Mouse (Mus musculus) limb, embryonic 15.5 days (tissue): ENCODE measurements around the gene Tectb. TPM values are rescaled to one million over a fixed set of nuclear protein-coding genes. Genes with fewer than 3 reads are reported as not detected.
"Not testable (repeated sequence)": the region's sequence is repeated elsewhere in the genome, so short reads cannot be mapped to it uniquely, and the experiment has no call there.

Source experiments
- ATAC-seq: fragments of 200-750 bp; cut with Nextera tagmentation; 2 replicates; pipeline ENCODE4 v1.8.0; 2017; ENCODE audit warnings: low read depth, moderate TSS enrichment; ENCODE audit not compliant: insufficient number of reproducible peaks, low FRiP score, low TSS enrichment
- H3K27ac ChIP-seq: fragments of 300-500 bp; sonication (generic); 2 replicates; pipeline ENCODE4 v1.5.1; 2015; ENCODE audit warnings: moderate library complexity, mild to moderate bottlenecking, inconsistent platforms
- H3K27me3 ChIP-seq: fragments of 300-500 bp; sonication (generic); 2 replicates; pipeline ENCODE4 v1.6.1; 2015; ENCODE audit warnings: inconsistent platforms
- H3K36me3 ChIP-seq: fragments of 300-500 bp; sonication (generic); 2 replicates; pipeline ENCODE4 v1.6.1; 2015; ENCODE audit warnings: inconsistent platforms
- H3K4me1 ChIP-seq: fragments of 300-500 bp; sonication (generic); 2 replicates; pipeline ENCODE4 v1.6.1; 2015; ENCODE audit warnings: inconsistent platforms
- H3K4me2 ChIP-seq: fragments of 300-500 bp; sonication (generic); 2 replicates; pipeline ENCODE4 v1.6.1; 2015; ENCODE audit warnings: mild to moderate bottlenecking, inconsistent platforms
- H3K4me3 ChIP-seq: fragments of 300-500 bp; sonication (generic); 2 replicates; pipeline ENCODE4 v1.5.1; 2015; ENCODE audit warnings: mild to moderate bottlenecking, inconsistent platforms
- H3K9ac ChIP-seq: fragments of 300-500 bp; sonication (generic); 2 replicates; pipeline ENCODE4 v1.6.1; 2015; ENCODE audit warnings: inconsistent platforms
- H3K9me3 ChIP-seq: fragments of 300-500 bp; sonication (generic); 2 replicates; pipeline ENCODE4 v1.6.1; 2016; ENCODE audit warnings: inconsistent platforms
- WGBS: fragments of 180-500 bp; shearing (Covaris S2); methylation state at CpG from one replicate; pipeline ENCODE4 v1.1.7; 2015; 5-methylcytosine and 5-hydroxymethylcytosine counted together
- polyA plus RNA-seq: library from polyadenylated mRNA; unstranded; fragments of >200 nt; fragmentation: Nextera tagmentation; extraction: Ambion mirVana; gene quantifications from 2 replicates; pipeline ENCODE4 v1.2.1, GENCODE M21; 2015

Gene Tectb
- polyA plus RNA-seq, 1 experiment from 2014 or later = not detected

GRCm38 (mm10) chr19:55147568-55147967, 33.0 kb upstream of the Tectb start:
- no peak for ATAC-seq
- Histone ChIP-seq H3K36me3 (no peaks in the 10 kb centered on the region), H3K4me3 (no peak overlapping the region), H3K27me3 (no peaks in the 10 kb centered on the region), H3K27ac (no peak overlapping the region), H3K9me3 (no peaks in the 10 kb centered on the region), H3K4me2 (no peak overlapping the region), H3K4me1 (0 out of 2 replicates have a peak, but pooled peaks cover 3% of the 10 kb centered on the region), H3K9ac (no peak overlapping the region)
- WGBS = 63% methylated on average over 9 of the region's 9 CpGs

DNA sequence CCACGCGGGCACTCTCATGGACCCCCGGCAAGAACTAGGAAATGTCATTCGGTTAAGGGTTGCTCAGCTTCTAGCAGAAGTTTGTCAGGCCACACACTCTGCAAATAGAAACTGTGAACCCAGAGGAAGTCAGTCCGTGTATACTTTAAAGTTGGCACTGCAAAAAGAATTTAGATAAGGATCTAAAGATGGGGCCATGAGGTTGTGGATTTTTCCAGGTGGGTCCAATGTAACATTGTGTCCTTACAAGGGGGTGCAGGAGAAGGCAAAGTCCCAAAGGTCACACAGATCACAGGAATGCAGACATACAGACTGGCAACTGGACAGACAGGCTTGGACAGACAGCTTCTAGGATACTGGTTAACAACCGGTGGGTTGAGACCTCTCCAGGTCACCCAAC, 32.4 kb upstream of the Tectb start:
- 75% methylated on average over 6 of the region's 6 CpGs for WGBS
- no peak for ATAC-seq

DNA sequence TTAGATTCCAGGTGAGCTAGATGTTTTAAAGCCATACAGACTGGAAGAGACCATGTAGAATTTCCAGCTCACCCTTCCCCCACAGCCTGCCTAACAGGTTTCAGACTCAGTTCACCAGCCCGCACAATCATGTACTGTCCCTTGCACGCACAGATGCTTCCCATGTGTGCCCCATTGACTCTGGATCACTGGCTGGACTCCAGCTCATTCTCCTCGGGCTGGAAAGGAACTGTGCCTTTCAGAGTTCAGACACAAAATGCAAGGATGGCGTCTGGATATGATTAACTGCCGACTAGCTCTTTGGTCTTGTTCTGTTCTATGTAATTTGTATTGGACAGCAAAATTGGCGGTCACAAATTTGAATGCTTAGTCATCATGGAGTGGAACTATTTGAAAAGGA, 30.9 kb upstream of the Tectb start:
- ATAC-seq = no peak

More for the DNA sequence above, 32.4 kb upstream of the Tectb start:
- no peaks in the 10 kb centered on the region for H3K27me3 ChIP-seq
- H3K27ac ChIP-seq = no peak overlapping the region
- H3K36me3 ChIP-seq = no peaks in the 10 kb centered on the region
- H3K9me3 ChIP-seq = no peaks in the 10 kb centered on the region
- no peak overlapping the region for H3K4me3 ChIP-seq
- H3K4me2 ChIP-seq = no peak overlapping the region
- 0 out of 2 replicates have a peak, but pooled peaks cover 3% of the 10 kb centered on the region for H3K4me1 ChIP-seq
- H3K9ac ChIP-seq = no peak overlapping the region

DNA sequence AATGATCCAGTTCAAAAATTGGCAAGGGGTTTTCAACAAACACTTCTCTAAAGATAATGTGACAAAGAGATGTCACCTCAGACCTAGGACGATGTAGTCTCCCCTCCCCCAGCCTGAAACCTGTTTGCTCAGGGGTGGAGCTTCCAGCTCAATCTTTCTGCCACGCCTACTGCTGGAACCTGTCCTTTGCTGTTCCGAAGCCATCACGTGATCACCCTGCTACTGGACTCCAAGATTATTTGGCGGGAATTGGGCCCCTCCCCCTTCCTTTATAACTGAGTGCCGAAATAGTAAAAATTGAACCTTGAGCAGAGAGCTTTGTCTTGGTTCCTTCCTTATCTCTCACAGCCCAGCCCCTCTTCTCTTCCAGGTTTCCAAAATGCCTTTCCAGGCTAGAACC, 28.3 kb upstream of the Tectb start:
- not testable (repeated sequence) for H3K4me2 ChIP-seq, H3K4me1 ChIP-seq, H3K9ac ChIP-seq, H3K36me3 ChIP-seq, H3K4me3 ChIP-seq, ATAC-seq, H3K27ac ChIP-seq, H3K27me3 ChIP-seq, H3K9me3 ChIP-seq
- WGBS = 70% methylated on average over 6 of the region's 6 CpGs

More for the DNA sequence above, 30.9 kb upstream of the Tectb start:
- WGBS = 32% methylated on average over 6 of the region's 6 CpGs
- no peaks in the 10 kb centered on the region for H3K36me3 ChIP-seq
- H3K9ac ChIP-seq = no peak overlapping the region
- H3K4me1 ChIP-seq = no peaks in the 10 kb centered on the region
- H3K4me3 ChIP-seq = no peak overlapping the region
- no peak overlapping the region for H3K4me2 ChIP-seq
- no peaks in the 10 kb centered on the region for H3K27me3 ChIP-seq
- no peak overlapping the region for H3K27ac ChIP-seq
- H3K9me3 ChIP-seq = no peaks in the 10 kb centered on the region

- H3K9ac ChIP-seq = no peak overlapping the region
- H3K36me3 ChIP-seq = no peaks in the 10 kb centered on the region
- 84% methylated on average over 6 of the region's 6 CpGs for WGBS
- no peak overlapping the region for H3K27ac ChIP-seq
- no peaks in the 10 kb centered on the region for H3K9me3 ChIP-seq
- no peaks in the 10 kb centered on the region for H3K4me1 ChIP-seq
- no peak overlapping the region for H3K4me2 ChIP-seq
- no peak for ATAC-seq
- no peak overlapping the region for H3K4me3 ChIP-seq
- H3K27me3 ChIP-seq = no peaks in the 10 kb centered on the region
Observed at GRCm38 (mm10) chr19:55152983-55153382, 27.6 kb upstream of the Tectb start.

DNA sequence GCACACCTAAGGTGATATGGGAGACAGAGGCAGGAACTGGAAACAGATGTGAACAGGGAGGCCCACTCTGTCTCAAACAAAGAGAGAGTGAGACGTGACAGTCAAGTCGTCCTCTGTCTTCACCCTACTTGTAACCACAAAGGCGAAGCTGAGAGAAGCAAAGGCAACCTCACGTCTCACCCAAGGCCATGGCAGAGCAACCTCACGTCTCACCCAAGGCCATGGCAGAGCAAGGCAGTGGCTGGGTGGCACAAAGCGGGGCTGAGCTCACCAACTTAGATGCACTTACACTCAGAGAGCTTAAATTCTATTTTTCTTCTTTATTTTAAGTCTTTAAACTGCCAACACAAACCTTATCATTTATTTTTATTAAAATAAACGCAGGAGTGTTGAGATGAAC, 23.5 kb upstream of the Tectb start:
- Histone ChIP-seq H3K9me3 (no peaks in the 10 kb centered on the region), H3K27ac (no peak overlapping the region), H3K4me1 (no peaks in the 10 kb centered on the region), H3K36me3 (no peaks in the 10 kb centered on the region), H3K27me3 (no peaks in the 10 kb centered on the region), H3K4me2 (no peak overlapping the region), H3K4me3 (no peak overlapping the region), H3K9ac (no peak overlapping the region)
- 82% methylated on average over 7 of the region's 7 CpGs for WGBS
- ATAC-seq = no peak

GRCm38 (mm10) chr19:55158606-55159005, 21.9 kb upstream of the Tectb start:
- H3K9me3 ChIP-seq = no peaks in the 10 kb centered on the region
- no peaks in the 10 kb centered on the region for H3K27me3 ChIP-seq
- no peak overlapping the region for H3K9ac ChIP-seq
- no peak overlapping the region for H3K4me3 ChIP-seq
- H3K36me3 ChIP-seq = no peaks in the 10 kb centered on the region
- H3K4me1 ChIP-seq = no peaks in the 10 kb centered on the region
- no peak for ATAC-seq
- H3K27ac ChIP-seq = no peak overlapping the region
- H3K4me2 ChIP-seq = no peak overlapping the region
- 76% methylated on average over 8 of the region's 8 CpGs for WGBS

DNA sequence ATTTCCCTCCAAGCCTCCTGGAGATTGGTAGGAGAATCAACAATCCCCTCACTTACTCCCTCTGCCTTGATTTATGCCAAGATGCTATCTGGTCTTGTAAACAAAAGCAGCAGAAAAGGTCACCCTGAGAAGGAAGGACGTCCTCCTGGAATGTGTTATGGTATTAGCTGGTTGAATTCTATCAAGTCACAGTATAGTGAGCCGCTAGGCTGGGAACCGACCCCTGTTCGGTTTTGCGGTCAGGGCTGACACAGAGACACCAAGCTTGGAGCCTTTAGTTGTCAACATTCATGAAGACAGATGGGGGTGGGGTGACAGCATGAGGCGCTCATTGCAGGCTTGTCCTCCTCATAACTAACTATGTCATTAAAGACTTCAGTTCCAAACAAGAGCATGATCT, 20.7 kb upstream of the Tectb start:
- WGBS = 70% methylated on average over 6 of the region's 6 CpGs
- H3K4me1 ChIP-seq = no peaks in the 10 kb centered on the region
- no peak overlapping the region for H3K27ac ChIP-seq
- H3K9ac ChIP-seq = no peak overlapping the region
- no peaks in the 10 kb centered on the region for H3K9me3 ChIP-seq
- H3K4me3 ChIP-seq = no peak overlapping the region
- no peak overlapping the region for H3K4me2 ChIP-seq
- H3K36me3 ChIP-seq = no peaks in the 10 kb centered on the region
- no peaks in the 10 kb centered on the region for H3K27me3 ChIP-seq
- ATAC-seq = no peak

- 84% methylated on average over 4 of the region's 4 CpGs for WGBS
- Histone ChIP-seq H3K36me3 (no peaks in the 10 kb centered on the region), H3K9ac (no peak overlapping the region), H3K4me1 (no peaks in the 10 kb centered on the region), H3K27me3 (no peaks in the 10 kb centered on the region), H3K4me2 (no peak overlapping the region), H3K9me3 (no peaks in the 10 kb centered on the region), H3K4me3 (no peak overlapping the region), H3K27ac (no peak overlapping the region)
- no peak for ATAC-seq
Observed at GRCm38 (mm10) chr19:55162271-55162670, 18.3 kb upstream of the Tectb start.

DNA sequence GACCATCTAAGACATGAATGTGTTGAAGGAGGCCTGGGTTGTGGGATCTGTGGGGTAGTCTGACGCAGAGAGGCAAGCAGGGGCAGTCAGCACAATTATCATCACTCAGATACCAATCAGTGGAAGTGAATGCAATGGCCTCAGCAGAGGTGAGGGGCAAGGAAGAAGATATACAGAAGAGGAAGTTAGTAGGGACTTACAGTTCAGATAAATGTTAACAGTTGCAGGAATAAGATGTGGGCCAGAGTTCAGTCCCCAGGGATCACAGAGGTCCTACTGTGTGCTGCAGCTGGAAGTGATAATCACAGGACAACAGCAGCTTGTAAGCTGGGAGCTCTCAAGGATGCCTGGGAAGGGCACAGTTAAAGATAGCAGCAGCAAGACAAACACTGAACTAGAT, 16.4 kb upstream of the Tectb start:
- no peak for ATAC-seq
- no peak overlapping the region for H3K4me3 ChIP-seq
- no peaks in the 10 kb centered on the region for H3K4me1 ChIP-seq
- H3K36me3 ChIP-seq = no peaks in the 10 kb centered on the region
- H3K27me3 ChIP-seq = no peaks in the 10 kb centered on the region
- 85% methylated on average over 1 of the region's 1 CpGs for WGBS
- H3K27ac ChIP-seq = no peak overlapping the region
- H3K4me2 ChIP-seq = no peak overlapping the region
- H3K9ac ChIP-seq = no peak overlapping the region
- no peaks in the 10 kb centered on the region for H3K9me3 ChIP-seq

DNA sequence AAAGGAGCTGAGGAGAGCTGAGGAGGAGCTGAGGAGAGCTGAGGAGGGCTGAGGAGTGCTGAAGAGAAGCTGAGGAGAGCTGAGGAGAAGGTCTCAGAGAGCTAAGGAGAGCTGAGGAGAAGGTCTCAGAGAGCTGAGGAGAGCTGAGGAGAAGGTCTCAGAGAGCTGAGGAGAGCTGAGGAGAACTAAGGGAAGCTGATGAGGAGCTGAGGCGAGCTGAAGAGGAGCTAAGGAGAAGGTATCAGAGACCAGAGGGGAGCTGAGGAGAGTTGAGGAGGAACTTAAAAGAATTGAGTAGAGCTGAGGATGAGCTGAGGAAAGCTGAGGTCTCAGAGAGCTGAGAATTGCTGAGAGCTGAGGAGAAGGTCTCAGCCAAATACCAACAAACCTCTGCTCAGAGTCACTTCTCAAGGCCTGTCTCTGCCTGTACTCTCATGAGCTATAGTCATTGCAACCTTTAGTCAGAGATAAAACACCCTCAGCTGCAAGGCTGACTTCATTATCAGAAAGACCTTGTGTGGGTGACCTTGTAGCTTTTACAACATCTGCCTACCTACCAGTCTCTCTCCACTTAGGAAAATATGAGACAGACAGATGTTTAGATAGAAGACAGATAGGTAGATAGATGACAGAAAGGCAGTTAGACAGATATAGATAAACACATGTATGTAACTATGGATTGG, 15.2 kb upstream of the Tectb start:
- Histone ChIP-seq H3K9ac (no peak overlapping the region), H3K9me3 (no peaks in the 10 kb centered on the region), H3K4me3 (no peak overlapping the region), H3K27me3 (no peaks in the 10 kb centered on the region), H3K36me3 (no peaks in the 10 kb centered on the region), H3K4me2 (no peak overlapping the region), H3K27ac (no peak overlapping the region), H3K4me1 (no peaks in the 10 kb centered on the region)
- 80% methylated on average over 1 of the region's 1 CpGs for WGBS
- no peak for ATAC-seq

DNA sequence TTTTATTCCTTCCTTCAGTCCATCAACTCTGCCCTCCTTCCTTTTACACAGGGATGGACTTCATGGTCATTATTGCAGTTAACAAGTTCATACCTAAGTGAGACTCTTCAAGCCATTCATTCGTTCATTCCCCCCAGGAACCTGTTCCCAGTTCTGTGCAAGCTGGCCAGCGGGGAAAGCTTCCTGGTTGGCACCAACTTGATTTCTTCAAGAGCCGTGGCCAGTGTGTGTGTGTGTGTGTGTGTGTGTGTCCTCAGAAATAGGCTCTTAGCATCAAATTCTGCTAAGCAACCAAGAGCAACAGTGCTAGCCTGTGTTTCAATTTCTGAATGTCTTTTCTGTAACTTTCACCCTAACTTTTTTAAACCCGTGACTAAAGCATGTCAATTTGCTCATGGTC, 14.6 kb upstream of the Tectb start:
- no peaks in the 10 kb centered on the region for H3K9me3 ChIP-seq
- no peak overlapping the region for H3K9ac ChIP-seq
- no peak overlapping the region for H3K4me2 ChIP-seq
- no peak overlapping the region for H3K27ac ChIP-seq
- WGBS = 76% methylated on average over 4 of the region's 4 CpGs
- H3K4me3 ChIP-seq = no peak overlapping the region
- no peaks in the 10 kb centered on the region for H3K36me3 ChIP-seq
- no peaks in the 10 kb centered on the region for H3K4me1 ChIP-seq
- ATAC-seq = no peak
- H3K27me3 ChIP-seq = no peaks in the 10 kb centered on the region

DNA sequence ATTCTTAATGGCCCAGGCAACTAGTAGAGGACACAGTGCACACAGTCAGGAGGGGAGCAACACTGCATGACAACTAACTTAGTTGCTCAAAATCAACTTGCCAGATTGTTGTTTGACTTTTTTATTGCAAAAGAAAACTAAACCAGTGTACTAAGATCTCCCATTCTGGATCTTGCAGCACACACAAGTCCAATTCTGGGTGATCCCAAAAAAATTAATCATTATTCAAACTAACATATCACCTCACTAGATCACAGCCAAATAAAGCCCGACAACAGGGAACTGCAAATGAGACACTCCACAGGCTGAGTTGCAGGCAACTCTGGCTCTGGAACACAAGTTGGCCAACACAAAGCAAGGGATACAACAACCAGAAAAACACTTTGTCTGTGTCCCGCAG, 13.8 kb upstream of the Tectb start:
- no peak overlapping the region for H3K4me2 ChIP-seq
- ATAC-seq = no peak
- no peaks in the 10 kb centered on the region for H3K9me3 ChIP-seq
- H3K27ac ChIP-seq = no peak overlapping the region
- H3K4me3 ChIP-seq = no peak overlapping the region
- H3K27me3 ChIP-seq = no peaks in the 10 kb centered on the region
- H3K4me1 ChIP-seq = no peaks in the 10 kb centered on the region
- WGBS = 90% methylated on average over 2 of the region's 2 CpGs
- no peak overlapping the region for H3K9ac ChIP-seq
- H3K36me3 ChIP-seq = no peaks in the 10 kb centered on the region
